Mouse (Mus musculus) kidney, adult 2 months (tissue): ENCODE results near the gene Nup93.

Experiments
- CTCF ChIP-seq: fragments of 200-500 bp; conservative IDR thresholded peaks from 2 replicates; pipeline ENCODE4 v1.5.1; 2011; ENCODE audit warnings: low read depth, mild to moderate bottlenecking, control low read depth, low read length, moderate library complexity, mixed read lengths; ENCODE audit not compliant: insufficient read depth, insufficient read length
- POLR2A ChIP-seq: fragments of 200-500 bp; IDR thresholded peaks from one replicate; pipeline ENCODE4 v1.6.1; 2011; ENCODE audit warnings: low read depth, low read length, control low read depth

GRCm38 (mm10) chr8:94282453-94282985 lies 68.2 kb downstream of the Nup93 start:
- TF ChIP-seq CTCF (no peak), POLR2A (no peak)
